ENCODE assay signal across 24 mouse cellular contexts in the genomic region with DNA sequence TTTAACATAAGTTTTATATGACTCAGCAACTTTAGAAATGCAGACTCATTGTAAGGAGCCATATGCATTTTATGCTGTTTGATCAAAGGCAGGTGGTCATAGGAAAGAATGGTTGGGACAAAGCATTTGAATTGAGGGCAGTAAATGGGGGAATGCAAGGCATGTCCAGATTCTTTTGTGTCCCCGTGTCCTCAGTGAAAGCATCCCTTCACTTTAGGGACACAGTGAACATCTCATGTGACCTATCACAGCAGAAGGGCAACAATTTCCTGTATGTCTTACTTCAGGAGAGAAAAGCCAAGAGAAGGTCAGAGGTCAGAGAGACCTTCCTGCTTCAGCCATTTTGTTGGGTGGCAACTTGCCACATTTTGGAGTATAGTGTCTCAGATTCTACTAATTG.
"Had no signal": no experiment of that assay in that cellular context is flagged by ENCODE, and none has a peak within 500 bp of the region (broad histone marks: within the 10 kb centered on the region; RNA-seq: fewer than 3 reads in every experiment).

No protein-coding gene starts in this region.

- H3K9ac ChIP-seq: heart, embryonic 12.5 days; hindbrain, embryonic 12.5 days; hindbrain, embryonic 14.5 days; intestine, embryonic 15.5 days; limb, embryonic 12.5 days; liver, embryonic 13.5 days; liver, embryonic 15.5 days had no signal

- DNase-seq: gastrocnemius, adult 2 months; gastrocnemius, postnatal 10 days; gastrocnemius, postnatal 25 days; heart, adult 18-20 months; heart, postnatal 10 days; heart, postnatal 4 days; kidney, adult 18-20 months; kidney, adult 8-10 months; kidney, postnatal 10 days; kidney, postnatal 25 days; kidney, postnatal 4 days; liver; liver, embryonic 13.5 days had no signal

- H3K9me3 ChIP-seq: heart, embryonic 10.5 days; heart, embryonic 12.5 days; hindbrain, embryonic 10.5 days; hindbrain, embryonic 12.5 days; intestine, embryonic 15.5 days; limb, embryonic 10.5 days; limb, embryonic 12.5 days; liver, embryonic 13.5 days; liver, embryonic 15.5 days had no signal

- H3K4me3 ChIP-seq: gastrocnemius, adult 2 months; heart, embryonic 10.5 days; heart, embryonic 12.5 days; hindbrain, embryonic 10.5 days; hindbrain, embryonic 12.5 days; intestine, embryonic 15.5 days; layer of hippocampus, adult 2 months; left cerebral cortex, adult 2 months; limb, embryonic 10.5 days; limb, embryonic 12.5 days; liver, embryonic 13.5 days; liver, embryonic 15.5 days had no signal

- H3K4me1 ChIP-seq: hindbrain, embryonic 10.5 days; hindbrain, embryonic 12.5 days had no signal

- H3K27ac ChIP-seq: gastrocnemius, adult 2 months; heart, embryonic 10.5 days; hindbrain, embryonic 10.5 days; hindbrain, embryonic 12.5 days; hindbrain, embryonic 14.5 days; intestine, embryonic 15.5 days; layer of hippocampus, adult 2 months; left cerebral cortex, adult 2 months; liver, embryonic 13.5 days; liver, embryonic 15.5 days had no signal

- H3K36me3 ChIP-seq: heart, embryonic 10.5 days; heart, embryonic 12.5 days; hindbrain, embryonic 10.5 days; hindbrain, embryonic 12.5 days; intestine, embryonic 15.5 days; limb, embryonic 10.5 days; limb, embryonic 12.5 days; liver, embryonic 13.5 days; liver, embryonic 15.5 days had no signal
